Mouse (Mus musculus) adrenal gland, adult 8-10 months (tissue): ENCODE measurements around the gene Gm5767. TPM values are rescaled to one million over a fixed set of nuclear protein-coding genes. Genes with fewer than 3 reads are reported as not detected.

Experiments used
- DNase-seq: peaks from one replicate; pipeline ENCODE4 v3.0.0; 2022
- total RNA-seq, 4 experiments: library from RNA; stranded (reverse); gene quantifications; 2 replicates each; pipeline ENCODE4 v1.2.4; 2022

Gm5767 gene
- not detected for total RNA-seq

GRCm38 (mm10) chr16:8680470-8680869 is at the start of gene Gm5767:
Gene Gm5767 (plus strand): TSS chr16:8680770.
- DNase-seq: no peak

GRCm38 (mm10) chr16:8631428-8631827 is 49.1 kb upstream of the Gm5767 start:
- no peak for DNase-seq

GRCm38 (mm10) chr16:8636867-8637216 is 43.7 kb upstream of the Gm5767 start:
- no peak for DNase-seq

- peak; percentile 81 for DNase-seq
Observed at GRCm38 (mm10) chr16:8637217-8638051, 43.1 kb upstream of the Gm5767 start, which contains the start of the genes Pmm2 and Tmem186. Gene Pmm2 (plus strand): TSS chr16:8637674. Gene Tmem186 (minus strand): TSS chr16:8637712.

- DNase-seq: no peak
Observed at GRCm38 (mm10) chr16:8638131-8638530, 42.4 kb upstream of the Gm5767 start.

GRCm38 (mm10) chr16:8639466-8640191 is 40.9 kb upstream of the Gm5767 start:
- DNase-seq: no peak

- no peak for DNase-seq
Observed at GRCm38 (mm10) chr16:8643855-8644254, 36.7 kb upstream of the Gm5767 start.

GRCm38 (mm10) chr16:8645546-8645945 is 35.0 kb upstream of the Gm5767 start:
- DNase-seq: no peak

GRCm38 (mm10) chr16:8650007-8650406 is 30.6 kb upstream of the Gm5767 start:
- DNase-seq: no peak

- DNase-seq: no peak
Observed at GRCm38 (mm10) chr16:8655108-8655507, 25.5 kb upstream of the Gm5767 start.

- no peak for DNase-seq
Observed at GRCm38 (mm10) chr16:8655599-8655998, 25.0 kb upstream of the Gm5767 start.

- no peak for DNase-seq
Observed at GRCm38 (mm10) chr16:8656256-8656655, 24.3 kb upstream of the Gm5767 start.

GRCm38 (mm10) chr16:8658349-8658748 is 22.2 kb upstream of the Gm5767 start:
- no peak for DNase-seq

GRCm38 (mm10) chr16:8658764-8659163 is 21.8 kb upstream of the Gm5767 start:
- no peak for DNase-seq

GRCm38 (mm10) chr16:8663022-8663421 is 17.5 kb upstream of the Gm5767 start:
- DNase-seq: no peak

- DNase-seq: no peak
Observed at GRCm38 (mm10) chr16:8663606-8664539, 16.7 kb upstream of the Gm5767 start.

GRCm38 (mm10) chr16:8665367-8665766 is 15.2 kb upstream of the Gm5767 start:
- DNase-seq: no peak

- DNase-seq: peak; percentile 73
Observed at GRCm38 (mm10) chr16:8666452-8666851, 14.1 kb upstream of the Gm5767 start.

- DNase-seq: no peak
Observed at GRCm38 (mm10) chr16:8667261-8667660, 13.3 kb upstream of the Gm5767 start.

GRCm38 (mm10) chr16:8667814-8668213 is 12.8 kb upstream of the Gm5767 start:
- no peak for DNase-seq

GRCm38 (mm10) chr16:8668386-8668785 is 12.2 kb upstream of the Gm5767 start:
- no peak for DNase-seq

- DNase-seq: no peak
Observed at GRCm38 (mm10) chr16:8669432-8669831, 11.1 kb upstream of the Gm5767 start.
